Mouse (Mus musculus): ENCODE measurements at regions not wholly inside any gene's neighbourhood (a gene's known extent, or its start where the extent isn't known, plus 50 kb on each side); places are given as distances from the start of the nearest gene placed in this dataset.

- TF ChIP-seq POLR2A (IDR thresholded peaks at IDR 0.05; ENCODE audit: low read depth, low read length) (no peak), CTCF (IDR thresholded peaks at IDR 0.05; ENCODE audit: extremely low read depth, insufficient read length, insufficient replicate concordance, low read depth, low read length) (no peak)
- 76% methylated on average over 2 of the region's 2 CpGs for WGBS
Measured at GRCm38 (mm10) chr1:128983411-128983810, 289.7 kb upstream of the Thsd7b start.

GRCm38 (mm10) chr1:128975586-128975985 is 297.5 kb upstream of the Thsd7b start:
- Histone ChIP-seq H3K4me3 (ENCODE audit: low read depth, low read length) (no peak overlapping the region), H3K27ac (ENCODE audit: insufficient read depth, low read depth, low read length) (no peak overlapping the region), H3K4me1 (ENCODE audit: control insufficient read depth, insufficient read depth, insufficient read length, low read length) (no peaks in the 10 kb centered on the region), H3K27me3 (ENCODE audit: control insufficient read depth, insufficient read depth, low read length) (no peaks in the 10 kb centered on the region), H3K36me3 (ENCODE audit: control insufficient read depth, insufficient read depth, low read length) (no peaks in the 10 kb centered on the region)
- 76% methylated on average over 1 of the region's 1 CpGs for WGBS
- TF ChIP-seq POLR2A (IDR thresholded peaks at IDR 0.05; ENCODE audit: low read depth, low read length) (no peak), CTCF (IDR thresholded peaks at IDR 0.05; ENCODE audit: extremely low read depth, insufficient read length, insufficient replicate concordance, low read depth, low read length) (no peak)

More at GRCm38 (mm10) chr1:128983411-128983810, 289.7 kb upstream of the Thsd7b start:
- Histone ChIP-seq H3K27ac (ENCODE audit: insufficient read depth, low read depth, low read length) (no peak overlapping the region), H3K27me3 (ENCODE audit: control insufficient read depth, insufficient read depth, low read length) (no peaks in the 10 kb centered on the region), H3K4me1 (ENCODE audit: control insufficient read depth, insufficient read depth, insufficient read length, low read length) (no peaks in the 10 kb centered on the region), H3K36me3 (ENCODE audit: control insufficient read depth, insufficient read depth, low read length) (no peaks in the 10 kb centered on the region), H3K4me3 (ENCODE audit: low read depth, low read length) (no peak overlapping the region)

- TF ChIP-seq CTCF (IDR thresholded peaks at IDR 0.05; ENCODE audit: extremely low read depth, insufficient read length, insufficient replicate concordance, low read depth, low read length), result no peak
- no peak for TF ChIP-seq POLR2A (IDR thresholded peaks at IDR 0.05; ENCODE audit: low read depth, low read length)
- no peaks in the 10 kb centered on the region for H3K27me3 ChIP-seq (ENCODE audit: control insufficient read depth, insufficient read depth, low read length)
- H3K4me3 ChIP-seq (ENCODE audit: low read depth, low read length), result no peak overlapping the region
- no peaks in the 10 kb centered on the region for H3K36me3 ChIP-seq (ENCODE audit: control insufficient read depth, insufficient read depth, low read length)
- H3K4me1 ChIP-seq (ENCODE audit: control insufficient read depth, insufficient read depth, insufficient read length, low read length), result no peaks in the 10 kb centered on the region
- no peak overlapping the region for H3K27ac ChIP-seq (ENCODE audit: insufficient read depth, low read depth, low read length)
- 68% methylated on average over 2 of the region's 2 CpGs for WGBS
Measured at GRCm38 (mm10) chr1:128951436-128951835, 321.7 kb upstream of the Thsd7b start.

GRCm38 (mm10) chr1:128950512-128950911 is 322.6 kb upstream of the Thsd7b start:
- no peaks in the 10 kb centered on the region for H3K4me1 ChIP-seq (ENCODE audit: control insufficient read depth, insufficient read depth, insufficient read length, low read length)
- H3K27ac ChIP-seq (ENCODE audit: insufficient read depth, low read depth, low read length), result no peak overlapping the region
- no peaks in the 10 kb centered on the region for H3K27me3 ChIP-seq (ENCODE audit: control insufficient read depth, insufficient read depth, low read length)
- no peaks in the 10 kb centered on the region for H3K36me3 ChIP-seq (ENCODE audit: control insufficient read depth, insufficient read depth, low read length)
- 79% methylated on average over 4 of the region's 4 CpGs for WGBS
- no peak overlapping the region for H3K4me3 ChIP-seq (ENCODE audit: low read depth, low read length)
- TF ChIP-seq CTCF (IDR thresholded peaks at IDR 0.05; ENCODE audit: extremely low read depth, insufficient read length, insufficient replicate concordance, low read depth, low read length) (no peak), POLR2A (IDR thresholded peaks at IDR 0.05; ENCODE audit: low read depth, low read length) (no peak)

GRCm38 (mm10) chr1:128914811-128915210 is 322.7 kb upstream of the Cxcr4 start:
- Histone ChIP-seq H3K27me3 (ENCODE audit: control insufficient read depth, insufficient read depth, low read length) (no peaks in the 10 kb centered on the region), H3K36me3 (ENCODE audit: control insufficient read depth, insufficient read depth, low read length) (no peaks in the 10 kb centered on the region), H3K27ac (ENCODE audit: insufficient read depth, low read depth, low read length) (no peak overlapping the region), H3K4me1 (ENCODE audit: control insufficient read depth, insufficient read depth, insufficient read length, low read length) (no peaks in the 10 kb centered on the region), H3K4me3 (ENCODE audit: low read depth, low read length) (no peak overlapping the region)
- WGBS, result 82% methylated on average over 1 of the region's 1 CpGs
- TF ChIP-seq CTCF (IDR thresholded peaks at IDR 0.05; ENCODE audit: extremely low read depth, insufficient read length, insufficient replicate concordance, low read depth, low read length) (no peak), POLR2A (IDR thresholded peaks at IDR 0.05; ENCODE audit: low read depth, low read length) (no peak)

GRCm38 (mm10) chr1:128912532-128912931 is 320.4 kb upstream of the Cxcr4 start:
- TF ChIP-seq POLR2A (IDR thresholded peaks at IDR 0.05; ENCODE audit: low read depth, low read length), result no peak
- no peak for TF ChIP-seq CTCF (IDR thresholded peaks at IDR 0.05; ENCODE audit: extremely low read depth, insufficient read length, insufficient replicate concordance, low read depth, low read length)
- Histone ChIP-seq H3K4me1 (ENCODE audit: control insufficient read depth, insufficient read depth, insufficient read length, low read length) (no peaks in the 10 kb centered on the region), H3K36me3 (ENCODE audit: control insufficient read depth, insufficient read depth, low read length) (no peaks in the 10 kb centered on the region), H3K4me3 (ENCODE audit: low read depth, low read length) (no peak overlapping the region), H3K27me3 (ENCODE audit: control insufficient read depth, insufficient read depth, low read length) (no peaks in the 10 kb centered on the region), H3K27ac (ENCODE audit: insufficient read depth, low read depth, low read length) (no peak overlapping the region)

GRCm38 (mm10) chr1:128907566-128907965 is 315.5 kb upstream of the Cxcr4 start:
- H3K4me3 ChIP-seq (ENCODE audit: low read depth, low read length), result no peak overlapping the region
- no peaks in the 10 kb centered on the region for H3K27me3 ChIP-seq (ENCODE audit: control insufficient read depth, insufficient read depth, low read length)
- H3K27ac ChIP-seq (ENCODE audit: insufficient read depth, low read depth, low read length), result no peak overlapping the region
- WGBS, result 67% methylated on average over 2 of the region's 2 CpGs
- TF ChIP-seq CTCF (IDR thresholded peaks at IDR 0.05; ENCODE audit: extremely low read depth, insufficient read length, insufficient replicate concordance, low read depth, low read length), result no peak
- H3K4me1 ChIP-seq (ENCODE audit: control insufficient read depth, insufficient read depth, insufficient read length, low read length), result no peaks in the 10 kb centered on the region
- H3K36me3 ChIP-seq (ENCODE audit: control insufficient read depth, insufficient read depth, low read length), result no peaks in the 10 kb centered on the region

GRCm38 (mm10) chr1:128898025-128898424 is 305.9 kb upstream of the Cxcr4 start:
- no peak overlapping the region for H3K4me3 ChIP-seq (ENCODE audit: low read depth, low read length)
- H3K27me3 ChIP-seq (ENCODE audit: control insufficient read depth, insufficient read depth, low read length), result no peaks in the 10 kb centered on the region
- H3K4me1 ChIP-seq (ENCODE audit: control insufficient read depth, insufficient read depth, insufficient read length, low read length), result no peaks in the 10 kb centered on the region
- WGBS, result 76% methylated on average over 8 of the region's 8 CpGs
- no peaks in the 10 kb centered on the region for H3K36me3 ChIP-seq (ENCODE audit: control insufficient read depth, insufficient read depth, low read length)
- TF ChIP-seq CTCF (IDR thresholded peaks at IDR 0.05; ENCODE audit: extremely low read depth, insufficient read length, insufficient replicate concordance, low read depth, low read length), result no peak
- no peak for TF ChIP-seq POLR2A (IDR thresholded peaks at IDR 0.05; ENCODE audit: low read depth, low read length)
- H3K27ac ChIP-seq (ENCODE audit: insufficient read depth, low read depth, low read length), result no peak overlapping the region

All from small intestine, adult 2 months (tissue).